Mouse (Mus musculus) CH12F3 (cell line): ENCODE measurements around the gene Phospho2.
"Not testable (repeated sequence)": the region's sequence is repeated elsewhere in the genome, so short reads cannot be mapped to it uniquely, and the experiment has no call there.

Source experiments
- in situ Hi-C: fragments of 300-500 bp; cut with MboI; formaldehyde crosslinking; loops from 2 replicates; pipeline ENCODE4 v1.14.3; 2020; ENCODE audit warnings: low sequenced_read_pairs

Gene Phospho2

DNA sequence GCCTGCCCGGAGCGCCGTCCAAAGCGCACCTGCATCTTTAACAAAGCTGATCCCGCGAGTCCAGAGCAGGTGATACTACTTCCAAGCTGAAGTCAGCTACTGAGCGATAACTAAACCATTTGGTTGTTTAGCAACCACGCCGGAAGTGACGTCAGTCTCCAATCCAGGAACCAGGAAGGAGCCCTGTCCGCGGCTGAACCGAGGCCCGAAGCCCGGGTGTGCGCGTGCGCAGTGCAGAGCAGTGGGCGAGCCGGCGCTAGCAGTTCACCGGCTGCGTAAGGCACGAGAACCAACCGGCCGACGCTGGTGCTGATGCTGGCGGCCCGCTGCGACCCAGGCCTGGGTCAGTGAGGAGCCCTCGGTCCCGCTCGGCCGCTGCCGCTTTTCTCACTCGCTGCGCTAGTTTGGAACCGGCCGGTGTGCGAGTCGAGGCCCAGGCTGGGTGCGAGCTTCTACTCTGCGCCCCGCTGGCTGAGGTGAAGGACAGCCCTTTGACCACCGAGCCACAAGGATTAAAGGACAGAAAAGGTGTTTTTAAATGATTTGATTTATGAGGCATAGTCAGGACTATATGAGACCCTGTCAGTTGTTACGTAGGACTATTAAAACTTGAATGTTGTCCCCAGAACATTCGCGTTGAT is at the start of gene Phospho2, which contains the start of gene Ccdc173:
Gene Phospho2, plus strand, starts transcription at position 195 of the 641 bp plus-strand sequence.
Gene Ccdc173, minus strand, starts transcription at position 147 of the 641 bp plus-strand sequence.
- in situ Hi-C loops: no loop called here

DNA sequence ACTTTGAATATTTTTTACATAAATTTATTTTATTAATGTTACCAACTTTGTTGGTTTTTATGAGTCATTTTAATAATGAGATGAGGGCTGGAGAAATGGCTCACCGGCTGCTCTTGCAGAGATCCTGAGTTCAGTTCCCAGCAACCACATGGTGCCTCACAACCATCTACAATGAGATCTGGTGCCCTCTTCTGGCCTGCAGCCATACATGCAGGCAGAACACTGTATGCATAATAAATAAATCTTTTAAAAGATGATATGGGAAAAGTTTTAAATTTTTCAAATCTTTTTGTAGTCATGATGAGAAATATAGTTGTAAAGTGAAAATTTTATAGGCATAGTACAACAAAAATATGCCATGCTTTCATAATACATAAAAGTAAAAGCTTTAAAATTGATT is 44.3 kb upstream of the Phospho2 start:
- in situ Hi-C loops: no loop called here

DNA sequence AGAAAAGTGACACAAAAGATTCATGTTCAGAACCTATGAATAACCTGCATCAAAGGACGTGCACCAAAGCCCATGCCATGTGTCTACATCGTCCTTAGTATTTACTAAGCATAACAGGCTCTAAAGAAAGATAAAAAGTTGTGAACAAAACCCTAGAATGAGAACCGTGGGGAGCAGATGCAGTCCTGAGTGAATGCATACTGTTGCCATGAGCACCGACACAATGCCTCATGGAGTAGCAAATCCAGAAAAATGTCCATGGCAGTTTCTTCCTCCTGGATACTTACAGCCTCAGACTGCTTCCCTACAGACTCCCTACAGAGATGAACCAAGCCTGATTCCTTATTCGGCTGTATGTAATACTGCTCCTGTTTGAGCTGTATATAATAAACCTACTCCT is 28.4 kb upstream of the Phospho2 start:
- in situ Hi-C loops: no loop called here

DNA sequence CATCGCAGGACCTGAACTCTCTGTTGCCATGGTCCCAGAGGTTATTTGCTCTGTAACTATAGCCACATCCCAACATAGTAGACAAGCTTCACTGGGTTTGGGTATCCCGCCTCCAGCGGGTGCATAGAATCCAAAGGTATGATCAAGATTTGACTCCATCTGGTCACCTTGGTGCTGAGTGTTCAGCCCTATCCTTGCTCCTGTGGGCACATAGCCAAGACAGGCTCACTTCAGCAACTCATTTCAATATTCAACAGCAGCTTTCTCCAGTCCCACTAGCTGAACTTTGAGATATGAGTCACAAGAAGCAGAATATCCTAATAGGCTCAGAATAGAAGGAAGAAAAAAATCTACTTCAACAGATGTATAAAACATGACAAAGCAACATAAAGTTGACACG is 26.1 kb upstream of the Phospho2 start:
- in situ Hi-C loops: no loop called here

DNA sequence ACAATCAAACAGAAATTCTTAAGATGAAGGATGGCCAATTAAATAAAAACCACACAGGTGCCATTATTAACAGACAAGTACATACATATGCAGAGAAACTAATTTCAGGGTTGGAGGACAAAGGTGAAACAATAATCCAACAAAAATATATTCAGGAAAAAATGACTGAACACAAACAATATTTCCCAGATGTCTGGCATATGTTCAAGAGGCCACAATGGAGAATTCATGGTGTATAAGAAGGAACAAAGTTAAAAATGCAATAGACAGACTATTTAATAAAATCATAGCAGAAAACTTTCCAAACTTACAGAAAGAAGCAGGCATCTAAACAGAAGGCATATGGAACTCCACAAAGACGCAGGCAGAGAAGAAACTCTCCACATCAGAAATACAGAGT is 24.7 kb upstream of the Phospho2 start:
- in situ Hi-C loops: no loop called here

DNA sequence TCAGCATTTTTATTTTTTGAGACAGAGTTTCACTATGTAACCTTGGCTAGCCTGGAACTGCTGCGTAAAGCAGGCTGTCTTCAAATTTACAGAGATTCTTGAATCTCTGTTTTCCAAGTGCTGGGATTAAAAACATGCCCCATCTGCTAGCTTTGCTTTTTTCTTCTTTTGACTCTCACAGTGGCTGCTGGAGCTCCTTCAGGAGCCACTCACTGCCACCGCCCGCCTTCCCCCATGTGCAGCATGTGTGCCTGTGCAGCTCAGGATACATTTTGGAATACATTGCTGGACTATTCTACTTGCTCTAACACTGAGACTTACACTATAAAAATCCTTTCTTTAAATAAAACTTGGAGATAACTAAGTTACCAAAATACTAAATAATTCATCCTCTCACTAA is 16.1 kb upstream of the Phospho2 start:
- in situ Hi-C loops: no loop called here

DNA sequence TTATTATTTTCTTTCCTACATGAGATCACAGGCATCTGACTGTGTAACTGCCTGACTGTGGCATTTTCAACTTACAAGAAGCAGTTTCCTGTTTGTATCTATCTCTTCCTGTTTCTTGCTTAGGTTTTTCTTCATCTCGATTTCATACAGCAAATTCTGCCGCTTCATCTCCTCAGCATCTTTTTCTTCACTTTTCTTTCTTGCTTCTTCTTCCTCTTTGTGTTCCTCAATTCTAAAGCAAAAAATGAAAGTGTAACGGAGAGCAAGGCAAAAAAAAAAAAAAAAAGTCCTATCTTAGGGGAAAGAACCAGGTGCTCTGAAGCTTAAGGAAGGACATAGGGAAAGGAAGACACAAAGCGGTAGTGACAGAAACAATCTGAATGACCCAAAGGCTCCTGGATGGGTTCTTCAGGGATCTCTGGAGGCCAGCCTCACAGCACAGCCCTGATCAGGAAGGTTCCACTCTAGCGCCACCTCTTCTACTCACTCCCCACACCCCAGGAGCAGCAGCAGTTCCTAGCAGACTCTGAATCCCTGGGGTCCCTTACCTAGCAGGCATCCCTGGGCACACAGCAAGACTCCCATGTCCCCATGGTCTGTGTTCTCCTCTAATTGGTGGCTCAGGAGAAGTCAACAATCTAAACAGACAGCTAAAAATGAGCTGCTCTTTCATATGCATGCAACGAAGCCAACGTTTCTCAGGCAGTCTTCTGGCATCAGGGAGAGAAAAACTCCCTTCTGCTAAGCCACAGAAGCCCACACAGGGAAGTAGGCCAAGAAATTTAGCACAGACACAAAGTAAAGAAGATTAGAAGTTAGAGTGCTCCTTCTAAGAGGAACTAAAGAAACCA is 11.2 kb upstream of the Phospho2 start:
- in situ Hi-C loops: no loop called here

DNA sequence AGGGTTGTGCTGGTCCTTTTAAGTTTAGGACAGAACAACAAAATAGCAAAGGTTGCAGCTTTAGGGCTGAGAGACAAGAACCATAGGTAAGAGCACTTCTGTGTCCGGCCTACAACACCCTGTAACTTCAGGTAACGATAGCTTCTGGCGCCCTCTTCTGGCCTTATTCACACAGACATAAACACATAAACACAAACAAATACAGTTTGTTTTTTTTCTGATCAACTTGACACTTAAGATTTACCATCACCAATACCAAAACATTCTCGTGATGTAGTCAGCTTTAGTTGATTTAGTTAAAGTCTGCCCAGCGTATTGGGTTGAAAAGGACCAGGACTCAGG is 10.6 kb upstream of the Phospho2 start:
- in situ Hi-C loops: no loop called here

DNA sequence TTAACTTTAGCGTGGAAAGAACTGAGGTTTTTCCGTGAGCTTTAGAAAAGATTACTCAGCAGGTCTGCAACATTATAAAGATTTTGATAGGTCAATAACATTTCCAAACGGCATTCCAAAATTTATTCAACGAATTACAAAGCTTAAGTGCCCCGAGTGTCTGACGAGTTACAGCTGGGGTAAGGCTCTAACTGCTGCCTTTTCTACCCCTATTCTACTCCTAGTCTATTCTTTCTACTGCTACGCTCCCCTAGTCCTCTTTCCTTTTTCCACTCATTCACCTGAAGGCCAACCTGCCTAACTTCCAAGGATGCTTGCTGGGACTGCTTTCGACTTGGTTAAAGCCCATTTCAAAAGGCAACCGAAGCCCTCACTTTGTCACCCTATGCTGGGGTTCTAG is 449 bp upstream of the Phospho2 start:
- in situ Hi-C loops: no loop called here

DNA sequence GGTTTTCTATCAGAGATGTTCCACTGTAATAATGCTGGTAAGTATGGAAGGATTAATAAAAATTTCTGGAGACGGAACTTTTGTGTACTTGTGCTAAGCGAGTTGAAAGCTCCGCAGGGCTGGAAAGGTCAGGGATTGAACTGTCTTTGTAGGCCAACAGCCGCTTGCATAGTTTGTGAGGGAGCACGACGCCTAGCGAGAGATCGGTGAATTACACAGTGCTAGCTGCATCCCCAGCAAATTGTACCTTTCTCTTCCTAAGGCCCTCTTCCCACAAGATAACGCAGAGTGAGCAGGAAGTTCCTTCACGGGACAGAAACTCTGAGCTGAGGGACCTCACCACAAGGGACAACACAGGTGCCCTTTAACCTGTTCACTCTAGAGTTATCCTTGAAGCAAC is 862 bp downstream of the Phospho2 start:
- in situ Hi-C loops: no loop called here

DNA sequence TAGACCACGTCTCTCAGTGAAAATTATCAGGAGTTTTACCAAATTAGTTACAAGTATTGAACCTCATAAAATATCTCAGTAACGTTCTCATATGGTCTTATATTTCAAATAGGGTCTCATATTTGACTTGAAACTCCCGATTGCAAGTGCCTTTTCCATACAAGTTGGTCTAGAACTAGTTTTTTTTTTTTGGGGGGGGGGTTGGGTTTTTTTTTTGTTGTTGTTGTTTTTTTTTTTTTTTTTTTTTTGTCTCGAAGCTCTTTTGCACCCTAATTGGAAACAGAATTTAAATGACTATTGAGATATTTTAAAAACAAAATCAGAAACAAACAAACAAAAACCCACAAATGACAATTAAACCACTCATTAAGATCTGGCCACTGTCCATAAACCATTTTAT is 1.3 kb downstream of the Phospho2 start:
- in situ Hi-C loops: no loop called here

DNA sequence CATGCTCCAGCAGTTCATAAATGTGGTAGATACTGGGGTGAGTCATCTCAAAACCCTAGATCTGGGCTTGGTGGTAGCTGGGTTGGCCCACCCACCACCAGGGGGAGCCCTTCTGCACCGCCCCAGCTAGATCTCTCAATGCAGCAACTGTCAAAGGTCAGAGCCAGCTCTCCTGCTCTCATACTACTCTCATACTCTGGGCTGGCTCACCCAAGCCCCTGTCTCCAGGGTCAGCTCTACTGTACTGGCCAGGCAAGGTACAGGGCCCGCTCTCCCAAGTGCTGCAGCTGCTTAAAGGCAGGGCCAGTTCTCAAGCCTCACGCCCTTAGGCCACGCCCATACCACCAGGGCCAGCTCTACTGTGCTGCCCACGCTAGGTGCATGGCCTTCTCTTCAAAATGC is 13.5 kb downstream of the Phospho2 start:
- in situ Hi-C loops: no loop called here

DNA sequence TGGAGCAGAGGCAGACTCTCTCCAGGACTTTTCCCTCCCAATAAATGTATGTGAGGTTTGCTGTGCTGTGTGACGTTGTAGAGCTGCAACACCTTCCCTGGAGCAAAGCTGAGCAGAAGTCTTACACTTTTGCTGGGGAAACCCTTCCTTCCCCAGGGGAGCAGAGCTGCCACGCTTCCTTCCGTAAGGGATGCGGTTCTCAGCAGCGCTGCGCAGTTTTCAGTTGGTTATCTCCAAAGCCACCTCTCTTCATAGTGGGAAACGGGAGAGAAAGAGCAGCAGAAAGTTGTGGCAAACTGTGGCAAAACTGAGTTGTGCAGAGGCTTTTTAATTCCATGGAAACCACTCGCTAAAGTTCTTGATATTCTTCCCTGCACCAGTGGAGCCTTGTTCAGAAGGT is 14.3 kb downstream of the Phospho2 start:
- in situ Hi-C loops: no loop called here

DNA sequence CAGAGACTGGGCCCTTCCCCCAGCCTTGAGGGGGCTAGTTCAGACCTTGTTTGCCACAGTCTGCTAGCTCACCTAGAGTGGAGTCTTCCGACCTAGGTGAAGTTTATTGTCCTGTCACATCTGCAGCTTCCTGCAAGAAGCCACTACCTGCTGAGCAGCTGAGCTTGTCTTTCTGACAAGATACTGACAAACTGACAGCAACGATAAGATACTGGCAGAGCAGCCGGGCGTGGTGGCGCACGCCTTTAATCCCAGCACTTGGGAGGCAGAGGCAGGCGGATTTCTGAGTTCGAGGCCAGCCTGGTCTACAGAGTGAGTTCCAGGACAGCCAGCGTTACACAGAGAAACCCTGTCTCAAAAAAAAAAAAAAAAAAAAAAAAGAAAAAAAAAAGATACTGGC is 15.2 kb downstream of the Phospho2 start:
- in situ Hi-C loops: not testable (repeated sequence)

DNA sequence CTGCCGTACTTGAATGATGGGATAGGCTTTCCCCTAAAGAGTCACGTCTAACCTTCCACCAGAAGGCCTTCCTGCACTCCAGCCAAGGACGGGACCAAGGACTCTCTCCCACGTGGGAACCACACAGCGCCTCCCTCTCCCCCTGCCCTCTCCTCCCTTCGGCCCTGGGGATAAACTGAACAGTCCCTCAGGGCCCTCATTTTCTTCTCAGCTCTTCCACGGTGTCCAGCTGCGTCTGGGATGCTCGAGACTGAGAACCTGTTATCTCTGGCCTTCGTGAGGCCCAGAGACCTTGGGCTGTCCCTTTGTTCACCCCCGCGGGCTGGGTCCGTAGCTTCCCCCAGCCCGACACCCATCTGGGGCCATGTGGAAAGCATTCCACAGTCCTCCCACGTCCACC is 20.7 kb downstream of the Phospho2 start:
- in situ Hi-C loops: no loop called here

DNA sequence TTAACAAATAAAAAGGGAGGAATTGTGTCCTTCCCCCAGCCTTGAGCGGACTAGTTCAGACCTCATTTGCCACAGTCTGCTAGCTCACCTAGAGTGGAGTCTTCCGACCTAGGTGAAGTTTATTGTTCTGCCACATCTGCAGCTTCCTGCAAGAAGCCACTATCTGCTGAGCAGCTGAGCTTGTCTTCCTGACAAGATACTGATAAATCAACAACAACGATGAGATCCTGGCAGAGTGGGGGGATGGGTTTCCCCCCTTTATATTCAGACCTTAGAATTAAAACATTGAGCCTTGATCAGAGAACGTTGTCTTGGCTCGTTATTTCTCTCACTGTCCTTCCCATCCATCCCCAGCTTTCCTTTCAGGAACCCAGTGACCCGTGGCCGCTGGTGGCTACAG is 21.9 kb downstream of the Phospho2 start:
- in situ Hi-C loops: not testable (repeated sequence)

DNA sequence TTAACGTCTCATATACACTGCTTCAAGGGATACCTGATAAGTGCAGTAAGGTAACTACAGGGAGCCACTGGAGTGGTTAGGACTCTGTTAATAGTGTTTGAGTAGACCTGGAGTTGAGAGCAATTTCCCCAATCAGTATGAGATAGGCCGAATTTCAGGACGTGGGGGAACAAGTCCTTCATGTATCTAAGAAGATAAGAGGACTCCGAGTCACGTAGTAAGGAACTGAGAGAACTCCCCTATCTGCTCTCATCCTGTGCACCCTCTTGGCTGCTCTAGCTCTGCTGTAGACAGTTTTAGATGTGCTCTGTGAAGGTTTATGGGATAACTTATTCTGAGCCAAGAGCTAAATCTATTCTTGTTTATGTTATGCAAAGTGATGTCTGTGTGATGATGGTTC is 27.2 kb downstream of the Phospho2 start:
- in situ Hi-C loops: no loop called here

DNA sequence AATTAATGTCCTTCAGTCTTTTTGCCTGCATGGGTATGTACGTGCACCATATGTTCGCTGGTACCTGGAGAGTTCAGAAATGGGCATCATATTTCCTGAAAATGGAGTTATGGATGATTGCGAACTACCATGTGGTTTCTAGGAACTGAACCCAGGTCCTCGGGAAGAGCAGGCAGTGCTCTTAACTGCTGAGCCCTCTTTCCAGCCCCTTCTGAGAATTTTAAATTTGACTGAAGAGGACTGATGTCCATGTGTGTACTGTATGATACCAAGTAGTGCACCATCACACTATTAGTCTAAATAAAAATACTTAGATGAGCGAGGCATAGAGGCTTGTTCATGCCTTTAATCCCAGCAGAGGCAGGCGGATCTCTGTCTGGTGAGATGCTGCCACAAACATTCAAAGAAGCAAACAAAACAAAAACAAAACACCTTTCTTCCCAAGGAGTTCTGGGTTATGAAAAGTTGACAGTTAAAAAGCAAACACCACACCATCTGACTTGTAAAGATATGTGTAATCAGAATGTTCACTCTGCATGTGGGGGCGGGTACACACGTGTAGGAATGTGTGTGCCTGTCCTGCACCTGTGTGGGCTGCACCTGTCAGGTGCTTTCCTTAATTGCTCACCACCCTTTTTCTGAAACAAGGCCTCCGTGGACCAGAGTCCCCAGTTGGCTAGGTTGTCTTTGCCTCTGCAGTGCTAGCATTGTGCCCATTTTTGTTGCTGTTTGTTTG is 29.1 kb downstream of the Phospho2 start:
- in situ Hi-C loops: no loop called here

DNA sequence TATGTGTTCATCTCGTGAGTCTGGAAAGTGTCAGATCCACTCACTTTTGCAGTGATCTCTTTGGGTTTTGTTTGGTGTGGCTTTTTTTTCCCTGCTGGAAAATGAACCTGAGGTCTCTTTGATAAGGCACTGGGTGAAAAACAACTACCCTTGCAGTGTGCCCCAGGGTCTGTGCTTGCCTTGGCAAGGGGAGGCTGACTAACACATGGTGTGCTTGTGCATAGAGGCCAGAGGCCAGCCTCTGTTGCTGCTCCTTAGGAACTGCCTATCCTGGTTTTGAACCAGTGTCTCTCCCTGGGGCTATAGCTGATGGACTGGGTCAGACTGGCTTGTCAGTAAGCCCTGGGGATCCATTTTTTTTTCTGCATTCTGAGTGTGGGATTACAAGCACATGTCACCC is 30.8 kb downstream of the Phospho2 start:
- in situ Hi-C loops: no loop called here

DNA sequence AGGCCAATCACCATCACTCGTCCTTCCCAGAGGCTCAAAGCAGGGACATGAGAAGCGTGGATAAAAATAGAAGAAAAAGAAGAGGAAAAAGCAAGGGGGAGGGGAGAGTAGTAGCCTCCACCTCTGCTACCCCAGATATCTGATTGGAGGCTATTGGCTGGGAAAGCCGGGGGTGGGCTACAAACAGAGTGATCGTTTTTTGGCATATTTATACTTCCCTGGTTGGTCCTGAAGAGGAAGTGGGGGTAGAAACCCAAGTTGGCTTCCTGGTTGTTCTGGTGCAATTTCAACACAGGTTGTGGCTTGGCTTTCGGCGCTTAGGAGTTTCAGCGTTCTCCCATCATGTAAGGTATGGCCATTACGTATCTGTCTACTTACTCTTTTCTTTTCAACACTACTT is 32.3 kb downstream of the Phospho2 start, which contains the start of gene Klhl23:
Gene Klhl23, plus strand, starts transcription at position 234 of the 400 bp plus-strand sequence.
- in situ Hi-C loops: no loop called here

DNA sequence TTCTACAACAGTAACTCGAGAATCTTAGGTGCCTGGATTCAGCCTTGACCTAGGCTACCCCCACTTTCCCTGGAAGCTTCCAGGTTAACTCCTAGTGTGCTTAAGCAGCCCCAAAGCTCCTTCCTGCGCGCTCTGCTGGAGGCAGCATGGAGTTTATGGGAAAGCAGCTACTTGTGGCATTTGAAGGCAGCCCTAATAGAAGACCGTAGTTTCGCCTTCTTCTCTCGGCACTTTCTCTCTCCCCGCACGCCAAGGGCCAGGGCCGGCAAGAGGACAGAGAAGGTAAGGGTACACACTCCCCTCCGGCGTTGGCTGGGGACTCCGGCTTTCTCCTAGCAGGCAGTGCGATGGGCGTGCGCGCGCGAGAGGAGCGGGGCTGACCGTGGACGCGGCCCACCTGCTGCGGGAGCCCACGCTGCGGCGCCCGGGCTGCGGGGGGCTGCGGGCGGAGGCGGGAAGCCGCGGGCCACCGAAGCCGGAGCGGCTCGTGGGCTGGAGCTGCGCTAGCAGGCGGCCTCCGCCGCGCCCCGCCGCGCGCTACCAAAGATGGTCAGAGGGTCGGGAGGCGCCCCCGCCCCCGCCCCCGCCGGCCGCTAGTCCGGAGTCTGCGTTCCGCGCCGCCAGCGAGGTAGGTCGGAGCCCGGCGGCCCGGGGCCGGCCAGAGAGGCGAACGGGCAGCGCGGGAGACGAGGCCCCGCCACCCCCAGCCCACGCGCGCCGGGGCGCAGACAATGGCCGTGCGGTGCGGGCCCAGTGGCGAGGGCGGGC is 33.1 kb downstream of the Phospho2 start:
- in situ Hi-C loops: no loop called here
